Mouse (Mus musculus) stomach, embryonic 15.5 days (tissue): ENCODE results near the gene Tmem8b. TPM values are rescaled to one million over a fixed set of nuclear protein-coding genes. Genes with fewer than 3 reads are reported as not detected.

Experiments used
- ATAC-seq: fragments of 200-750 bp; cut with Nextera tagmentation; 2 replicates; pipeline ENCODE4 v1.8.0; 2017; ENCODE audit warnings: low read depth, moderate number of reproducible peaks, moderate TSS enrichment; ENCODE audit not compliant: insufficient read depth, low FRiP score
- H3K27ac ChIP-seq: fragments of 300-500 bp; sonication (generic); 2 replicates; pipeline ENCODE4 v1.5.1; 2015; ENCODE audit warnings: mild to moderate bottlenecking, inconsistent platforms
- H3K27me3 ChIP-seq: fragments of 300-500 bp; sonication (generic); replicated peaks from 2 replicates; pipeline ENCODE4 v1.6.1; 2015; ENCODE audit warnings: inconsistent platforms
- H3K36me3 ChIP-seq: fragments of 300-500 bp; sonication (generic); 2 replicates; pipeline ENCODE4 v1.6.1; 2015; ENCODE audit warnings: inconsistent platforms
- H3K4me1 ChIP-seq: fragments of 300-500 bp; sonication (generic); 2 replicates; pipeline ENCODE4 v1.6.1; 2015; ENCODE audit warnings: inconsistent platforms
- H3K4me2 ChIP-seq: fragments of 300-500 bp; sonication (generic); 2 replicates; pipeline ENCODE4 v1.6.1; 2015; ENCODE audit warnings: mild to moderate bottlenecking, inconsistent platforms
- H3K4me3 ChIP-seq: fragments of 300-500 bp; sonication (generic); replicated peaks from 2 replicates; pipeline ENCODE4 v1.5.1; 2015; ENCODE audit warnings: inconsistent platforms
- H3K9ac ChIP-seq: fragments of 300-500 bp; sonication (generic); 2 replicates; pipeline ENCODE4 v1.6.1; 2015; ENCODE audit warnings: inconsistent platforms
- H3K9me3 ChIP-seq: fragments of 300-500 bp; sonication (generic); 2 replicates; pipeline ENCODE4 v1.6.1; 2016; ENCODE audit warnings: inconsistent platforms
- WGBS: fragments of 180-500 bp; shearing (Covaris S2); methylation state at CpG from one replicate; pipeline ENCODE4 v1.1.7; 2015; 5-methylcytosine and 5-hydroxymethylcytosine counted together
- polyA plus RNA-seq: library from polyadenylated mRNA; unstranded; fragments of >200 nt; fragmentation: Nextera tagmentation; extraction: Ambion mirVana; gene quantifications from 2 replicates; pipeline ENCODE4 v1.2.1, GENCODE M21; 2015

The Tmem8b gene
- polyA plus RNA-seq, 1 experiment from 2014 or later, result 4.0 TPM

- peak; percentile 87 for ATAC-seq
- Histone ChIP-seq H3K27ac (peak within 1 kb of the TSS; percentile 87), H3K4me2 (no peak within 1 kb of the TSS), H3K9me3 (no peaks in the 10 kb centered on the region), H3K27me3 (no peaks in the 10 kb centered on the region), H3K4me3 (no peak within 1 kb of the TSS), H3K4me1 (peaks cover 48% of the 10 kb centered on the region), H3K36me3 (no peaks in the 10 kb centered on the region), H3K9ac (no peak within 1 kb of the TSS)
- 18% methylated on average over 3 of the region's 3 CpGs for WGBS
These were observed 58.2 kb downstream of the Tmem8b start, which contains the start of gene Hrct1 for GRCm38 (mm10) chr4:43726995-43727394. TSS of gene Hrct1 (plus strand) at chr4:43727188.

GRCm38 (mm10) chr4:43727718-43728575, 59.2 kb downstream of the Tmem8b start:
- H3K9me3 ChIP-seq, result no peaks in the 10 kb centered on the region

DNA sequence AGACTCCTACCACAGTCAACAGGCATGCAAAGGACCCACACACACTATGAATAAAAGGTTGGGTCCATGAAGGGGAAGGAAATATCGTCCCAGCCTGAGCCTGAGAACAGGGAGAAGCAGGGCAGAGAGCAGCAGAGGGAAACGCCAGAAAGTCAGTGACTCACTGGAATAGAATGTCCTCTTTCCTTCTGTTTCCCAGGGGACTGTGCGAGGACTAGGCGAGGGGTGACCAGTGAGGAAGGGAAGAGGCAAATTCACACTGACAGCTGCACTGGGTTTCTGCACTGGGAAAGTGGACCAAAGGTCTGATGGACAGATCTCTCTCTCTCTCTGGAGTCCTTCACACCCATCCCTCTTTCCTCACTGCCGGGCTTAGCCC, 59.8 kb downstream of the Tmem8b start:
- Histone ChIP-seq H3K36me3 (no peaks in the 10 kb centered on the region), H3K27ac (peak overlapping the region; percentile 87), H3K27me3 (no peaks in the 10 kb centered on the region), H3K4me2 (no peak overlapping the region), H3K4me3 (no peak overlapping the region), H3K4me1 (peaks cover 48% of the 10 kb centered on the region), H3K9me3 (no peaks in the 10 kb centered on the region), H3K9ac (no peak overlapping the region)
- WGBS, result 10% methylated on average over 5 of the region's 5 CpGs
- peak; percentile 54; the same call in 1 of the 2 replicates for ATAC-seq

More at GRCm38 (mm10) chr4:43727718-43728575, 59.2 kb downstream of the Tmem8b start:
- peaks cover 48% of the 10 kb centered on the region for H3K4me1 ChIP-seq
- H3K36me3 ChIP-seq, result no peaks in the 10 kb centered on the region
- no peaks in the 10 kb centered on the region for H3K27me3 ChIP-seq
- no peak overlapping the region for H3K9ac ChIP-seq
- no peak overlapping the region for H3K4me2 ChIP-seq
- ATAC-seq, result no peak
- H3K27ac ChIP-seq, result peak overlapping the region; percentile 87
- H3K4me3 ChIP-seq, result no peak overlapping the region
- 66% methylated on average over 7 of the region's 7 CpGs for WGBS

GRCm38 (mm10) chr4:43729126-43729525, 60.4 kb downstream of the Tmem8b start:
- Histone ChIP-seq H3K4me2 (no peak overlapping the region), H3K27me3 (no peaks in the 10 kb centered on the region), H3K4me1 (peaks cover 48% of the 10 kb centered on the region), H3K27ac (peak overlapping the region; percentile 87), H3K4me3 (no peak overlapping the region), H3K9me3 (no peaks in the 10 kb centered on the region), H3K9ac (no peak overlapping the region), H3K36me3 (no peaks in the 10 kb centered on the region)
- ATAC-seq, result no peak
- 56% methylated on average over 3 of the region's 3 CpGs for WGBS

GRCm38 (mm10) chr4:43729794-43730550, 61.2 kb downstream of the Tmem8b start, which contains the start of gene Spaar:
TSS of gene Spaar (plus strand) at chr4:43730034.
- WGBS, result 52% methylated on average over 14 of the region's 14 CpGs
- Histone ChIP-seq H3K4me2 (no peak within 1 kb of the TSS), H3K9ac (no peak within 1 kb of the TSS), H3K4me3 (no peak within 1 kb of the TSS), H3K4me1 (peaks cover 48% of the 10 kb centered on the region), H3K9me3 (no peaks in the 10 kb centered on the region), H3K27ac (peak within 1 kb of the TSS; percentile 87), H3K36me3 (no peaks in the 10 kb centered on the region), H3K27me3 (no peaks in the 10 kb centered on the region)
- no peak for ATAC-seq

- Histone ChIP-seq H3K4me3 (no peak overlapping the region), H3K36me3 (no peaks in the 10 kb centered on the region), H3K27me3 (no peaks in the 10 kb centered on the region), H3K27ac (no peak overlapping the region), H3K9me3 (no peaks in the 10 kb centered on the region), H3K9ac (no peak overlapping the region), H3K4me2 (no peak overlapping the region), H3K4me1 (peaks cover 48% of the 10 kb centered on the region)
- ATAC-seq, result no peak
- 59% methylated on average over 21 of the region's 21 CpGs for WGBS
These were observed 62.1 kb downstream of the Tmem8b start for GRCm38 (mm10) chr4:43730750-43731297.

DNA sequence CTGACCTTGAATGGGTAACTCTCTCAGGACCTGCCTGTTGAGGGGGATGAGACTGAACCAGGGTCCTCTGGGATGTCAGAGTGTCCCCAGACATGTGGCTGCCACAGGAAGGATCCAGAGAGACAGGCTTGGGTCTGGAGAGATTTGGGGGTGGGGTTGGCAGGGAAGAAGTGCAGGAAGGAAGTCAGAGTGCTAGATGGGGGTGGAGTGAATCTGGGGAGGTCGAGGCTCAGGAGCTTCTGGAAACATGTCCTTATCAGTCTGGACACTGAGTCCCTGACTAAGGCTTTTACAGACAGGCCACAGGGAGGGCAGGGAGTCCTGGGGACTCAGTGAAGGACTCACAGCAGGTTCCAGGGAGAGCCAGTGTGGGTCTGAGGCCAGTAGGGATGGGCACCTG, 63.4 kb downstream of the Tmem8b start:
- Histone ChIP-seq H3K4me2 (no peak overlapping the region), H3K27ac (no peak overlapping the region), H3K36me3 (no peaks in the 10 kb centered on the region), H3K4me3 (no peak overlapping the region), H3K9me3 (no peaks in the 10 kb centered on the region), H3K9ac (no peak overlapping the region), H3K27me3 (no peaks in the 10 kb centered on the region), H3K4me1 (peaks cover 35% of the 10 kb centered on the region)
- no peak for ATAC-seq
- WGBS, result 20% methylated on average over 1 of the region's 1 CpGs

DNA sequence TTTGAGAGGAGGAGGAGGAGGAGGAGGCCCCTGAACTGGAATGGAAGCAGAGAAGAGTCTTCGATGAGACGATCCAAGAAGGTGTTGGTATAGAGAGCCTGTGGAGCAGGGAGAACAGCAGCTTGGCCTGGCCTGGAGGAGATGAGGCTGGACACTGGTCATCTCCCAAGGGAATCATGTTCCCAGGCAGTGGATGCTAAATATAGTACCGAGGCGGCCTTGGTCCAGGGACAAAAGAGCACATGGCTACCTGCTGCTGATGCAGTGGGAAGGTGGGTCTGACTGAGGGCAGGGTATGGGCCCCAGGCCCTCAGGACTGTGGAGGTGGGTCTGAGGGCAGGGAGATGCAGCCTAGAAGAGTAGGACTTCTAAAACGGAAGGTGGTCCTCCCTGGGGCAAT, 64.4 kb downstream of the Tmem8b start:
- ATAC-seq, result no peak
- no peaks in the 10 kb centered on the region for H3K27me3 ChIP-seq
- no peak overlapping the region for H3K9ac ChIP-seq
- H3K4me2 ChIP-seq, result no peak overlapping the region
- no peak overlapping the region for H3K4me3 ChIP-seq
- WGBS, result 86% methylated on average over 5 of the region's 5 CpGs
- no peaks in the 10 kb centered on the region for H3K9me3 ChIP-seq
- H3K36me3 ChIP-seq, result no peaks in the 10 kb centered on the region
- peaks cover 25% of the 10 kb centered on the region for H3K4me1 ChIP-seq
- no peak overlapping the region for H3K27ac ChIP-seq

DNA sequence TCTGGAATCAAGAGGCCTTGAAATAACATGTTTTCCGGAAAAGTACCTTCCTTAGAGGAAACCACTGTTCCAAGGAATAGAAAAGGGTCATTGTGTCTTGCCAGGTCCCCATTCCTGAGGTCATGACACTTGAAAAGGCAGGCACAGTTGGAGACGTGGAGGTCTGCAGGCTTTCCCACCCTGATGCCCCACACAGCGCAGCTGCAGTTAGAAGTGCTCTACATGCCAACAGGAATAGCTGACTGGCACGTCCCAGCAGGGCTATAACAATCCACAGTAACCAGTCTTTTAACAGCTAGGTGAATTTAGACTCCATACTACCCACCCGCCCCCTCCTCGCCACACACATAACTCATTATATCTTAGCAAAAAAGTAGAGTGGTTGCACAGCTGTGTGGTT, 68.4 kb downstream of the Tmem8b start:
- H3K4me3 ChIP-seq, result no peak overlapping the region
- no peak overlapping the region for H3K4me2 ChIP-seq
- no peaks in the 10 kb centered on the region for H3K4me1 ChIP-seq
- ATAC-seq, result no peak
- no peaks in the 10 kb centered on the region for H3K9me3 ChIP-seq
- H3K27me3 ChIP-seq, result no peaks in the 10 kb centered on the region
- no peak overlapping the region for H3K27ac ChIP-seq
- H3K36me3 ChIP-seq, result no peaks in the 10 kb centered on the region
- H3K9ac ChIP-seq, result no peak overlapping the region
- 74% methylated on average over 6 of the region's 6 CpGs for WGBS

DNA sequence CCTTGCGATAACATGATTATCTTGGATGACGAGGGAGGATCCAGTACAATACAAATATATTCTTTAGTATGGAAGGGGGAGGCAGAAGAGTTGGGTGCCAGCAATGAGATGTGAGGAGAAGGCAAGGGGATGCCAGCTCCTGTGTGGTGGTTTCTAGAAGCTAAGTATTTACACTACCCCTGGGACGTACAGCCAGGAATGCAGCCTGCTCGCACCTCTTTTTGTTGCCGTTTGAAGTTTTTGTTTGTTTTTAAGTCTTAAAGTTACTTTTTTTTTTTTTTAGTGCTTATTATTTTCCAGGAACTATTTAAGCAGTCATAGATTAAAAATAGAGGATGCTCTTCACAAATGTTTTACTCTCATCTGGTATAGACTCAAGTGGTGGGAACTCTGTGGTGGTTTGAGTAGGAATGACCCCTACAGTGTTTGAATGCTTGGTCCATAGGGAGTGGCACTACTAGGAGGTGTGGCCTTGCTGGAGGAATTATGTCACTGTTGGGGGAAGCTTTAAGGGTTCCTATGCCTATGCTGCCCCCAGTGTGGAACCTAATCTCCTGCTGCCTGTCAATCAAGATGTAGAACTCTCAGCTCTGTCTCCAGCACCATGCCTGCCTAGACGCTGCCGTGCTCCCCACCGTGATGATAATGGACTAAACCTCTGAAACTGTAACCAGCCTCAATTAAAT, 70.4 kb downstream of the Tmem8b start:
- Histone ChIP-seq H3K4me3 (no peak overlapping the region), H3K36me3 (no peaks in the 10 kb centered on the region), H3K4me1 (no peaks in the 10 kb centered on the region), H3K27ac (no peak overlapping the region), H3K9me3 (no peaks in the 10 kb centered on the region), H3K27me3 (no peaks in the 10 kb centered on the region), H3K9ac (no peak overlapping the region), H3K4me2 (no peak overlapping the region)
- 58% methylated on average over 8 of the region's 8 CpGs for WGBS
- ATAC-seq, result no peak

DNA sequence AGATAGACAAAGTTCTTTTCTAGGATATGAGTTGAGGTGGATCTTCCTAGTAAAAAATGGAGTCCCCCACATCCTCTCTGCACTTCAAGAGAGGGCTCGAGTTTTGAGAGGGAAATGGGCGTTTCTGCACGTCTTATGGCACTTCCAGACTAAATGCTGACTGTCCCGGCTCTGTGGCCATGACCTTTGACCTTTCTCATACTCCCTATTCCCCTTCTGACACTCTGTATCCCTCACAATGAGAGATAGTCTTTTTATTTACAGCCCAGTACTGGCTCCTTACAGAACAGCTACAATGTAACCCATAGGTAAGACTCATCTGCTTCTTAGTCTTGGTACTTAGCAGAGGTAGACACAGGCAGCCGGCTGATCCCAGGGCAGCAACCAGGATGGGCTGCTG, 72.8 kb downstream of the Tmem8b start:
- no peaks in the 10 kb centered on the region for H3K9me3 ChIP-seq
- ATAC-seq, result no peak
- H3K4me2 ChIP-seq, result no peak overlapping the region
- no peak overlapping the region for H3K9ac ChIP-seq
- WGBS, result 56% methylated on average over 5 of the region's 5 CpGs
- no peak overlapping the region for H3K27ac ChIP-seq
- H3K4me1 ChIP-seq, result no peaks in the 10 kb centered on the region
- H3K36me3 ChIP-seq, result no peaks in the 10 kb centered on the region
- H3K4me3 ChIP-seq, result no peak overlapping the region
- H3K27me3 ChIP-seq, result no peaks in the 10 kb centered on the region
